Mouse (Mus musculus): ENCODE measurements around the gene Aplnr.

Gene Aplnr

DNA sequence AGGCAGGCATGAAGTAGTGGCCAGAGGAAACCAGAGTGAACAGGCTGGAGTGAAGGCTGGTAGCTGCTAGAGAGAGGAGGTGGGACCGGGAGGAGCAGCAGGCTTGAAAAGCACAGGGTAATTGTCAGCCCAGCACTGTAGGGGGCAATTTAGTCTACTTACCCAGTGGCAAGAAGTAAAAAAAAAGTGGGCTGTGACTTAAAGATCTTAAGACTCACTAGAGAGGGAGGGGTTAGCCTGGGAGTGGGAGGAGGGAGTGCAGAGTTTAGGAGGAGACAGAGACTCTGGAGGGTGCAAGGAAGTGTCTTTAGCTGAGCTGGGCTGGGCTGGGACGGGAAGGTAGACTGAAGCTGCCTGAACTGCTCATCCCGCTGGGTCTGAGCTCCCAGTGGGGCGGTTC lies at the start of gene Aplnr:
TSS of gene Aplnr (plus strand) at position 137 of the 400 bp plus-strand sequence.
- no peak for DNase-seq (ENCODE audit: low spot score)

DNA sequence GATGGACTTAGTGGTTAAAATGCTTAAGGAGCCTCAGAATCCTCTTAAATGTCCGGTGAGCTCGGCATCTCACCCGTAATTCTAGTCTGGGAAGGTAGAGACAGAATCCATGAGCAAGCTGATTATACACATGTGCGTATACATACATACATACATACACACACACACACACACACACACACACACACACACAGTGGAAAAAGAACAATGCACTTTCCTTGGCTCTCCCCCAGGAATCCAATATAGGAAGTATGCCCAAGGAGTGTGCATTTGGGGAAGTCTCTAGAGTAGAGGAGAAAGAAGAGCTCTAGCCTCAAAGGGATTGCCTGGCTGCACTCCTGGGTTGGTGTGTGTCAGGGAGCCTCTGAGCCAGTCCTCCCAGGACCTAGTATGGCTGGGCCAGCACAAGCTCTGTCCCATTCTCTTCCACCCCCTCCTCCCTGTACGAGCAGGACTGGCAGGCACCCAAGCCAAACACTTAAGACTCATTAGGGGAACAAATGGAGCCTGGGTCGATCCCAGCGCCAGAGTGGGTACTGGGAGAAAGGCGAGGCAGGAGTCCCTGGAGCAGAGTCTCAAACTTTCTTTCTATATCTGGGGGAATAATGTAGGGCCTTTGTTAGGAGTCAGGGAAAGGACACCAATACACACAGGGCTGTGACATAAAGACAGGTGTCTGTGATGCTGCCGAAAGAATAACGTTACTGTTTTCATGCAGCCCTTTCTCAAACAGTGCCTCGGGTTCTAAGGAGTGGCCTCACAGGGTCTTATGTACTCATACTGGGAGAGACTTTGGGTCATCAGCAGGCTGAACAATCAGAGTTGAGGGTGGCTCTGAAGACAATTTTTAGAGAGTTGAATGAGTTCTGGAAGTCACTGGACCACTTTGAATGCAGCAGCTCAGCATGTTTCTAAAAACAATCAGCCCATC lies 47.0 kb upstream of the Aplnr start:
- no peak for DNase-seq (ENCODE audit: low spot score)

DNA sequence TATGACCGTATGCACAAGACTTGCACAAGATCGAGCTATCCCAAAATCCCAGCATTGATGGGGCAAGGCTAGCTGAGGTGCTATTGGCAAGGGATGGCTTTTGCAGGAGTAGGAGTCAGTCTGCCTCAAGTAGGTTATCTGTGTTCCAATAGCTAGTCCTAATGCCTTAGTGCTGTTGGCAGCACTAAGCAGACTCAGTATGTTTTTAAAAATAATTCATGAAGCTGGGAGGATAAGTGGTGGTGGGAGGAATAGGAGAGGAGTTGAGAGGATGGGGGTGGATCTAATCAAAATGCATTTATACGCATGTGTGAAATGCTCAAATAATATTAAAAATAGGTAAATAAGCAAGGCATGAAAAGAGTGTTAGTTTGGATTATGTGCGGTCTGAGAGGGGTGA lies 44.7 kb upstream of the Aplnr start:
- DNase-seq (ENCODE audit: low spot score): no peak

DNA sequence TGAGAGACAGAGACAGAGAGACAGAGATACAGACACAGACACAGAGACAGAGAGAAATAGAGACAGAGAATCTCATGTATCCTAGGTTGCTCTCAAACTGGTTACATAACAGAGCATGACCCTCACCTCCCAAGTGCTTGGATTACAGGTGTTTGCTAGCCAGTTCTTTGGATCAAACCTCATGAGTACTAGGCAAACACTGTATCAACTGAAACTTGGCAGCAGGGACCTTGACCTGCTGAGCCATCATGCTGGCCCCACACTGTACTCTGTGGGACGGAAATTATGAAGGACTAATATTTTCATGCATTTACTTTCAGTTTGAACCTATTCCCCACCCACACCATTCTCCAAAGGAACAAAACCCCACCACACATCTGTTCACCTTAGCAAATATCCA lies 42.6 kb upstream of the Aplnr start:
- DNase-seq (ENCODE audit: low spot score): no peak

DNA sequence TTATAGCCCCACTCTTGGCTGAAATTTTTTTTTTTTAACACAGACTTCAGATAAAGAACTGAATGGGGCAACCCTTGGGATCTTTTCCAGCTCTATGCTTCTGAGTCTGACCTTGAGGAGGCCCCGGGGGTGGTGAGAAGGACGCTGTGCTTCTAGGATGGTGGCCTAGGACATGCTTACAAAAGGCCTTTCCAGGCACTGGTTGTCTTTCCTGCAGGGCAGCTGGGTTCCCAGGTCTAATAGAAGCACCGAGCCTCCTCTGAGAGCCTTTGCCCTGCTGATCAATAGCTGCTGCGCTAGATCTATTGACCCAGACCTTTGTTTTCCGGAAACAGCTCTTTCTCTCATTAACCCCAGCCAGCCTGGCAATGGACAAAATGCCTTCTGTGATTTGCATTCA lies 40.1 kb upstream of the Aplnr start:
- no peak for DNase-seq (ENCODE audit: low spot score)

DNA sequence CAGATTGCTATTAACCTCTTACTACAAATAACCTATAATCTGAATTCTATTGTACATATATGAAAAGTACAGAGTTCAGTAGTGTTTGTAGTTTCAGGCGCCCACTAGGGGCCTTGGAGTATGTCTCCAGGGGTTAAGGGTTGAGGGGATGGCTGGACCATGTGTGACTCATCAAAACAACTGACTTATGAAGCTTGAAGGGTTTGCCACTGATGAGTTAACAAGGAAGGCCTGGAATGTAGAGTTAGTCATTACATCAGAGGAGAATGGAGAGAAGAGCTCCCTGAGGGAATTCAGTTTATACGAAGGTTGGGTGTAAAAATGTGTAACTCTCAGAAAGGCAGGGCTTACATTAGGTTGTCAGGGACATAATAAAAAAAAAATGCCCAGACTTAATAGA lies 38.0 kb upstream of the Aplnr start:
- no peak for DNase-seq (ENCODE audit: low spot score)

DNA sequence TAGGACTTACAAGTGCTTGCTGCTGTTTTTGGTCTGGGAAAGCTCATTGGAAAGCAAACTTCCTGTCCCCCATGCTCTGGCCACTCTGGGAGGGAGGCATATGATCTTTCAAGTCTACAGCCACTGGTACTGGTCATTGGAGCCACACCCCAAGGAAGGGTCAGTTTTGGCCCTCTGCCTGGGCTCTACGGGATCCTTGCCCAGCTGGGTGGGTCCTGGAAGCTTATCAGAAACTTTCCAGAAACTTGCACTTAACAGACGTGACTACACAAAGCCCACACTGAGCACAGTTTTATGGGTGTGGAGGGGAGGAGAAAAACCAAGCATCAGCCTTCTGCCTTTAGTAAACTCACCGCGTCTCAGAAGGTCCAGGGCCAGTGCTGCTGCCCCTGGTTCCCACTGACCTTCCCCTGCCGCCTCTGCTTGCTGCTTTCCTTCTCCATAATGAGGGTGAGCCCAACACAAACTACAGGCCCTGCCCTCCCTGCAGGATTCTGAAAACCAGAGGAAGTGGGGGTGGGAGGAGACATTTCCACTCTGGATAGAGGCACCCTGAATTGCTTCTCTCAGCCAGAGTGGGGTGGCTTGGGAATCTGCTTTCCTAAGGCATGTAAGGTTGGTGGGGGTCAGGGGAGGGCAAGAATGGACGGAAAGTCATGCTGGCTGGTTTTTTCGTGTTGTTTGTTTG lies 37.1 kb upstream of the Aplnr start:
- DNase-seq (ENCODE audit: low spot score): no peak

DNA sequence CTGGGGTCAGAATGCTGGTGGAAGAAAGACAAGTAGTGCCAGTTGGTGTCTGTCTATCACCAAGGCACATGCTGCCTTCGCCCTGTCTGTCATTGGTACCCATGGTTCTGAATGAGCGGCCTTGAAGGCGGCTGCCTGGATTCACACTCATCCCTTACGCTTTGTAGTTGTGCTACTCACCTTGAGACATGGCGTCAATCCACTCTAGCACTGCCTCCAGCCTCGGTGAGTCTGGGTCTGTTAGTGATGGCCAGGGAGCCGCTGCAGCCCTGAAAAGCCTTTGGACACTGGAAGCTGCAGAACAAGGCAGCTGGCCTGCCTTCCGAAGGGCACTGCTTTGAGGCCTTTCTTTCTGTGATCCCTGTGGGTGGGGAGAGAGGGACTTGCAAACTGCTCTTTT lies 32.8 kb upstream of the Aplnr start:
- DNase-seq (ENCODE audit: low spot score): no peak

DNA sequence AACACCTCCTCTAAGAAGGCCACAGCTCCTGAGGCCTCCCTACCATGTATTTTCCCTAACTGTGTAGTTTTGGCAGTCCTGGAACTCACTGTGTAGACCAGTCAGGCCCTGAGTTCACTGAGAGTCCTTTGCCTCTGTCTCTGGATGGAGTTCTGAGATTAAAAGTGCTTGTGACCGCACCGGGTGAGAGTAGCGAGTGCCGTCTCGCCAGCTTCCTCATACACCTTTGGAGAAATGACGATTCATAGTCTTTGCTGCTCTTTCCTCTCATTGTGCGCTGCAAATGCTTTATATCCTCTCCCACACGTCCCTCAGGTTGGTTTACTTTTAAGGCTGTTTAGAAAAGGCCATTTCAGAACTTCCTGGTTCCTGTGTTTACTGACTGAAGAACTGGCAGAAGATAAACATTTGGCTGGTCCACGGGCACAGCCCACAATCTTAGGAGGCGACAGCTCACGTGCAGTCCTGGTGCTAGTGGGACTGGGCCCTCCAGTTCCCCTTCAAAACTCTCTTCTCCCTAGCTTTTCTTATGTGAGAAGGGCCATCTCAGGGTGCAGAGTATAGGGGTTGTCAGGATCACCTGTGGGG lies 30.5 kb upstream of the Aplnr start:
- DNase-seq (ENCODE audit: low spot score): no peak

DNA sequence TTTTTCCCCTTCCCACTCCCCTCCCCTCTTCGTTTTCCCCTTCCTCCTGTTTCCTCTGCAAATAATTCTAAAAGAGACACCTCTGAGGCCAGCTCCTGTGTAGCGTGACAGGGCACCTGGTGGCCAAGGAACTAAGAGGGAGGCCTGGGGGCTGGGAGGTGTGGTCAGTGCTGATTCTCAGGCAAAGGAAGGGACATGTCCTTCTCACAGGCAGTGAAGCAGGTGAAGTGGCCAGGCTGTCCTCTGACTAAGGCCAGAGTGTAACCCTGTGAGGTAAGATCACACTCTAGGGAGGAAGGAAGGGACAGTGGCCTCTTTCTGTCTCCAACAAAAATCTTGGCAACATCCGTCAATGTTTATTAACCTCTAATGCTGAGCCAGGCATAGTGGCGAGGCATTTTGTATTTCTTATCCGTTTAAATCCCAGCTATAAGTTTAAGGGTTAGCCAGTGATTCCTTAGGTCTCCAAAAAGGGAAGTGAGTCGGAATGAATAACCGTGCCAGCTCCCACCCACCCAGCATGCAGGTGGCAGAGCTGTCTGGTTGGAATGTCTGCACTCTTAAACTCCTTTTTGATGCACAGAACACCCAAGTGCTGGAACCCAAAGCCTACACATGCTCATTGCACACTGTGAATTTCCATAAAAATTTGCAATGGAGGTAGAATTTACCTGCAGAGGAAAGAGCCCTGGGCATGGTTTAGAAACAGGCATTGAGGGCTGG lies 29.8 kb upstream of the Aplnr start:
- no peak for DNase-seq (ENCODE audit: low spot score)

DNA sequence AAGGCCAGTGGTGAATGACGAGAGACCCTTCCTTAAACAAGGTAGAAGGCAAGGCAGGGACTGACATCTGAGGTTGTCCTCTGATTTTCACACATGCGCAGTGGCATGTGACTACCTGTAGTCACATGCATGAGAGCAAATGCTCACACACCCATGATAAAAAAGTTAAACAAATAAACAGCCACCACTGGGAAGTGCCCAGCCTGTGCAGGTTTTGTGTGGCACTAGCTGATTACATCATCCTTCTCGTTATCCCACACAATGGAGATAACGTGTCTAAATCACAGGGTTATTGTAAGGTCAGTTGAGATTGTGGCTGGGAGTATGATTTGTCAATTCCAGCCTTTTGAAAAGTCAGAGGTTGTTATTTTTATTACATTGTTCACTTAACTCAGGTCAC lies 29.1 kb upstream of the Aplnr start:
- no peak for DNase-seq (ENCODE audit: low spot score)

DNA sequence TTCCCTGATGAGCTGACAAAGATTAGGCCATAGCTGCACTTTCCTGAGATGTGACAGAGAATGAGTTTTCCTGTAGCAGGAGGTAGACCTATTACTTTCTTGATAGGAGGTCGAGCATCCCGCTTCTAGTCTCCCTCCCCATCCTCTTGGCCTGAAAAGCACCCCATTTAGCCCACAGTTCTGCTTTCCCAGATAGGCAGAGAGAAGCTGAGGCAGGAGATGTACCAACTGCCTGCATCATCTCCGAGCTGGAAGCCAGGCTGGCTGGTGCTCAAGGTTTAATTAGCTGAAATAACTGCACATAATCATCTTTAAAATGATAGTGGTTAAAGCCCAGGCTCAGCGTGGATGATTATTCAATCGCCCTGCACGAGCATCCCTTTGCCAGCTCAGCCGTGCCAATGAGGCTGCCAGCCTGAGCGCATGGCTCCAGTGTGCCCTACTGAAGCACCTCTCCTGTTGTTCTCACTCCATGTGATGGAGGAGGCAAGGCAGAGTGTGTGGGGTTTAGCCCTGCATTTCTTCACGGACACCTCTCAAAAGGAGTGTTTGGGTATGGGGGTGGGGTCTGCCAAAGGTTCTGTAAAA lies 25.6 kb upstream of the Aplnr start:
- DNase-seq (ENCODE audit: low spot score): peak; percentile 21

DNA sequence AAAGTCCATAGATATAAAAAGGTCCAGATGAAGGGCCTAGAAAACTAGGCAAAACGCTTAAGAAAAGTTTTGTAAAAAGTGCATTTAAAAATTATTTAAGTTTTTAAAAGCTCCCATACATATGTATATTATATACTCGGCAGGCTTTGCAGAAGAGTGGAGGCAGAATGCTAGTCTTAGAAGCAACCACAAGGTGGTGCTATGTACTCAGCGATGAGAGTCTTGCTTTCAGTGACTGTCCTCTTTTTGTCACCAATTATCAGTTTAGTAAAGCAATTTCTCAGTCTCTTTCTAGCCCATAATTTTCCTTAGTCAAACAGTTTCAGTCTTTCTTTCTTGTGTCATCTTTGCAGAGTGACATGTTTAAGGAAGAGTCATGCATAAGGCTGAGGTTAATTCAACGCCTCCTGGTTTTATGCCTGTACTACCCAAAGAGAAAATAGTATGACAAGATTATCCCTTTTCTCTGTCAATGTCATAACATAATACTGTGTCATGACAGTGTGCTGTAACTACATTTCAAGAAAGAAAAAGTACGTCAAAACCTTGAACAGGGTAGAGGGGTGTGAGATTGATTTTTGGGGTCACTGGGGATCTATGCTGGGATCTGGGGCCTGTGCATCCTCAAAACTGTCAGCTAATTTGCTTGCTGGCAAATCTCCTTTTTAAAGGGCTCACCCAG lies 12.7 kb upstream of the Aplnr start:
- peak; percentile 51 for DNase-seq (ENCODE audit: low spot score)

DNA sequence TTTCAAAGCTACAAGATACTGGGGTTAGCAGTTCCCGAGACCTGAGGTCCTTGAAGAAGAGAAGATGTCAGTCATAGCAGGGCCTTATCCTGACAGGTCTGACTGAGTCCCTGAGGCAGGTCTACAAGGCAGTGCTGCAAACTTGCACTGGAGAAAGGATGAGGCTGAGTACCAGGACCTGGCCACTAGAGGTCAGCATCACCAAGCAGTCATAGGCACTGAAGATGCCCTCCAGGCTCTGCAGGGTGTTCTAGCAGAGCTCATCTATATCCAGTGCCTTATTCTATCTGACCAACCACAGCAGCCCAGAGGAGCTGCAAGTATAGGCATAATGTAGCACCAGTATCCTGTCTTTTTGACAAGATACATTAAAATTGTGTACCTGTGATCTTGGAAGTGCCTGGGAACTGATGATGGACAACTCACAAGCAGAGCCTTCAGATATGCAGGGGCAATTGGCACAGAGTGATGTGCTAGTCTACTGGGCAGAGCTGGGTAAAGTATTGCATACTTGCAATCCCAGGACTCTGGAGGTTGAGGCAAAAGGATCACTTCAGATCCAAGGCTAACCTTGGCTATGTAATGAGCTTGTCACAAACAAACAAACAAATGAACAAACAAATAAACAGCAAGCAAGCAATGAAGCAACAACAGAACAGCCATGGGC lies 12.0 kb upstream of the Aplnr start:
- DNase-seq (ENCODE audit: low spot score): peak; percentile 74

DNA sequence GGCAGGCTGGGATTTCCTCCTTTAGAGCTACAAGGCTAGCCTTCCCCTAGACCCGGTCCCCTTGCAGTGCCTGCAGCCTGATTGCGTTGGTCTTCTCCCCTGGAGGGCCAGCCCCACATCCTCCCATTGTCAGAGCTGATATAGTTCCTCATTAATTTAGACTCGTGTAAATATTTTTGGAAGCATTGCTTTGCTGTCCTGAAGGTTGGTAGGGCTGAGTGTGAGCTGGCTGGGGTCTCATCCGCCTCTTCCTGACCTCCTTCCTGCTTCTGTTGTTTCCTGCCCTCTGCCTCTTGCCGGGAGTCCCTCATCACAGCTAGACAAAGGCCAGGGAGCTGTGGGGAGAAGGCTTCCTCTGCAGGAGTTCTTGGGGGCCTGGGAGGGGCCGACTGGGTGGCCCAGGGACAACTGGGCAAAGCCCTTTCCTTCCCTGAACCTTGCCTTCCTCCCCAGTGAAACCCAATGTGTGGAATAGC lies 6.5 kb upstream of the Aplnr start:
- DNase-seq (ENCODE audit: low spot score): no peak

DNA sequence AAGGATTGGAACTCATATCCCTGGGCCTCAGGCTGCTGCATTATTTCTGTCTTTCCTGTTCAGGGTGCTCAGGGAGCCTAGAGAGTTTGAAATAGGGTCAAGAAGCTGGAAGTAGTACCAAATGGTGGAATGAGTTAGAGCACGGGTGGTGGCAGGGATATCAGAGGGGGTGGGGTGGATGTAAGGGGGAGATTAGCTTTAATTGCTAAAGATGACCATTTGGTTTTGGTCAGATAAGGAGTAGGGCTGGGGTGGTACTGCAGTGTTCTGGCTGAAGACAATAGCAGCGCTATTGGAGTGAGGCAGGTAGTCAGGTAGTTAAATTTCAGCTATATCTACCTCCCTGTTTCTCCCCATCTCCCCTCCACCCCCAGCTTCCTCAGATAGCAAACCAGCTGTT lies 4.8 kb upstream of the Aplnr start:
- no peak for DNase-seq (ENCODE audit: low spot score)

DNA sequence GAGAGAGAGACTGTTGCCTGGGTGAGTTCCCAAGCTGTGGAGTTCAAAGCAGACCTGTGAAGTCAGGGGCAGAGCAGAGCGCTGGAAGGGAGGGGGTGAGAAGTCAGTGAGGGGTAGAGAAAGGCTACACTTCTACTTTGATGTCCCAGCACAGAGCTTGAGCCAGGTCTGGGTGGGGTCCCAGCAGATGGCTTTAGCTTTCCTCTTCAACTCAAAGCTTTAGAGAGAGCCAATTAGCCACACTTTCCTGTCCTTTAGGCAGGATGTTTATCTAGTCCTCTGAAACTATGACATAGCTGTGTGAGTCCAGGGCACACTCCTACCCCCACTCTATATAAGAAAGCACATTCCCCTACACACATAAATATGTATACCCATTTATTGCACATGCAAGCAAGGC lies 4.3 kb upstream of the Aplnr start:
- DNase-seq (ENCODE audit: low spot score): no peak

DNA sequence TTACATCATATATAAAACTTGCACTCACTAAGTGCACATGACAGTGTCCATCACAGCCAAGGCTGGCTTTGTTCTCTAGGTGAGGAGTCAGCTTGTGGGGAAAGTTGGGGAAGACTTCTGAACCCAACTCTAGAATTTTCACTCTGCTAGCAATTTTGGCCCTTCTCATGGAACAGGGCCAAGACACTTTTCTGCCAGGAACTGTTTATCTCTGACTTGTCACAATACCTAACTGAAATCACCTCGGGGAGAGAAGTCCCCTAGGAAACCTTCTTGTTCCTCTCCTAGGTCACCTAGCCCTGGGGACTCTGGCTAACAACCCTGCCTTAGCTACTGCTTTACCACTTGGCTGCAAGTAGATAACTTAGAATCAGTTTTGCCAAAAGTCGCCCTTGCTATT lies 3.8 kb upstream of the Aplnr start:
- no peak for DNase-seq (ENCODE audit: low spot score)

DNA sequence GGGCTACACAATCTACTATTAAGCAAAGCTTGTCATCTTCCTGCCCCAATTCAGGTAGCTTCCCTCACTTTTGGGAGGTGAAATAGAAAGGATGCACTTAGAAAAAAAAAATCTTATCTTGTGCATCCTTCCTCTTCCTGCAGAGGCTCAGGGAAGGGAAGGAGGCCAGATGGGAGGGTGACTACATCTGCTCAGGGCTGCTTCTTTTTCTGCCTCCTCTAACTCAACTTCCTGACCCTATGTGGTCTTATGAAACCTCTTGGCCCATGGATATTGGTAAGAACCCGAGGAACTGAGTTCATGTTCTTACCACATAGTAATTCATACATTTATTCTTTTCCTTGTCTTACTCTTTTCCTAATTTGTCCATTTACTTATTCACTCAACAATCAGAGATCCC lies 926 bp upstream of the Aplnr start:
- DNase-seq (ENCODE audit: low spot score): no peak

DNA sequence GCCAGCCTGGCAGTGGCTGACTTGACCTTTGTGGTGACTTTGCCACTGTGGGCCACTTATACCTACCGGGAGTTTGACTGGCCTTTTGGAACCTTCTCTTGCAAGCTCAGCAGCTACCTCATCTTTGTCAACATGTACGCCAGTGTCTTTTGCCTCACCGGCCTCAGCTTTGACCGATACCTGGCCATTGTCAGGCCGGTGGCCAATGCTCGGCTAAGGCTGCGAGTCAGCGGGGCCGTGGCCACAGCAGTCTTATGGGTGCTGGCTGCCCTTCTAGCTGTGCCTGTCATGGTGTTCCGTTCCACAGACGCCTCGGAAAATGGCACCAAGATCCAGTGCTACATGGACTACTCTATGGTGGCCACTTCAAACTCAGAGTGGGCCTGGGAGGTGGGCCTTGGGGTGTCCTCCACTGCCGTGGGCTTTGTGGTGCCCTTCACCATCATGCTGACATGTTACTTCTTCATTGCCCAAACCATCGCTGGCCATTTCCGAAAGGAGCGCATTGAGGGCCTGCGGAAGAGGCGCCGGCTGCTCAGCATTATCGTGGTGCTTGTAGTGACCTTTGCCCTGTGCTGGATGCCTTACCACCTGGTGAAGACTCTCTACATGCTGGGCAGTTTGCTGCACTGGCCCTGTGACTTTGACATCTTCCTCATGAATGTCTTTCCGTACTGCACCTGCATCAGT lies 951 bp downstream of the Aplnr start:
- no peak for DNase-seq (ENCODE audit: low spot score)

Data from layer of hippocampus, adult 9-10 months (tissue).